Mouse (Mus musculus) MEL (cell line): ENCODE measurements around the gene Col25a1. TPM values are rescaled to one million over a fixed set of nuclear protein-coding genes. Genes with fewer than 3 reads are reported as not detected.

Experiments
- DNase-seq: peaks from one replicate; pipeline ENCODE4 v3.0.0; 2011; ENCODE audit warnings: low read depth, low spot score
- H3K27ac ChIP-seq: 2 replicates; pipeline ENCODE4 v1.5.1; 2012; ENCODE audit warnings: low read depth, mild to moderate bottlenecking, control low read depth, low read length, moderate library complexity; ENCODE audit not compliant: control insufficient read depth
- H3K27me3 ChIP-seq, 2 experiments: fragments of 150-350 bp in 1 of 2; sonication (generic) in 1 of 2; 2 replicates each; pipeline ENCODE4 v1.6.1; 2012; ENCODE audit warnings: low read length in 2 of 2, mild to moderate bottlenecking in 2 of 2, improper control_type of control experiment in 1 of 2, moderate library complexity in 1 of 2; ENCODE audit not compliant: insufficient read depth in 2 of 2, control insufficient read depth in 1 of 2
- H3K36me3 ChIP-seq, 2 experiments: 2 replicates each; pipeline ENCODE4 v1.6.1; 2012 to 2014; ENCODE audit warnings: low read length in 2 of 2, improper control_type of control experiment in 1 of 2, inconsistent platforms in 1 of 2, mild to moderate bottlenecking in 1 of 2; ENCODE audit not compliant: insufficient read depth in 2 of 2, control insufficient read depth in 1 of 2
- H3K4me1 ChIP-seq, 2 experiments: fragments of 150-350 bp in 1 of 2; sonication (generic) in 1 of 2; 2 replicates each; pipeline ENCODE4 v1.6.1; 2012; ENCODE audit warnings: low read length in 2 of 2, improper control_type of control experiment in 1 of 2, mild to moderate bottlenecking in 1 of 2; ENCODE audit not compliant: insufficient read depth in 2 of 2, control insufficient read depth in 1 of 2
- H3K4me3 ChIP-seq, 2 experiments: fragments of 150-350 bp in 1 of 2; sonication (generic) in 1 of 2; 2 replicates each; pipeline ENCODE4 v1.5.1; 2012; ENCODE audit warnings: low read depth in 2 of 2, low read length in 2 of 2, mild to moderate bottlenecking in 2 of 2, moderate library complexity in 2 of 2, control low read depth in 1 of 2, improper control_type of control experiment in 1 of 2; ENCODE audit not compliant: control insufficient read depth in 1 of 2, insufficient read depth in 1 of 2
- H3K79me2 ChIP-seq: 2 replicates; pipeline ENCODE4 v1.6.1; 2012; ENCODE audit warnings: mild to moderate bottlenecking, low read length, moderate library complexity; ENCODE audit not compliant: control insufficient read depth, poor library complexity, insufficient read depth
- H3K9ac ChIP-seq: 2 replicates; pipeline ENCODE4 v1.6.1; 2012; ENCODE audit warnings: low read depth, mild to moderate bottlenecking, control low read depth, low read length, moderate library complexity; ENCODE audit not compliant: control insufficient read depth, poor library complexity, severe bottlenecking
- H3K9me3 ChIP-seq: fragments of 150-350 bp; sonication (generic); replicated peaks from 2 replicates; pipeline ENCODE4 v1.6.1; 2012; ENCODE audit warnings: mild to moderate bottlenecking, low read length, improper control_type of control experiment, moderate library complexity; ENCODE audit not compliant: insufficient read depth
- CTCF ChIP-seq, 3 experiments: IDR thresholded peaks in 2 of 3; conservative IDR thresholded peaks in 1 of 3; 2 replicates each; pipeline ENCODE4 v1.5.1; 2011 to 2012; ENCODE audit warnings: low read length in 3 of 3, low read depth in 2 of 3, mild to moderate bottlenecking in 2 of 3, improper control_type of control experiment in 1 of 3, inconsistent platforms in 1 of 3, mixed read lengths in 1 of 3, moderate library complexity in 1 of 3; ENCODE audit not compliant: control insufficient read depth in 1 of 3, insufficient read depth in 1 of 3, poor library complexity in 1 of 3, severe bottlenecking in 1 of 3
- E2F4 ChIP-seq: IDR thresholded peaks from 2 replicates; pipeline ENCODE4 v1.6.1; 2011; ENCODE audit warnings: low read depth, low read length, improper control_type of control experiment, borderline replicate concordance
- ELF1 ChIP-seq: IDR thresholded peaks from 2 replicates; pipeline ENCODE4 v1.6.1; 2014; ENCODE audit warnings: low read depth, mild to moderate bottlenecking, inconsistent platforms, low read length, improper control_type of control experiment, moderate library complexity
- GABPA ChIP-seq: IDR thresholded peaks from 2 replicates; pipeline ENCODE4 v1.6.1; 2012; ENCODE audit warnings: low read depth, mild to moderate bottlenecking, inconsistent platforms, low read length, improper control_type of control experiment, moderate library complexity
- GATA1 ChIP-seq: IDR thresholded peaks from 2 replicates; pipeline ENCODE4 v1.6.1; 2011; ENCODE audit warnings: low read depth, low read length, improper control_type of control experiment
- MAFK ChIP-seq: IDR thresholded peaks from 2 replicates; pipeline ENCODE4 v1.6.1; 2011; ENCODE audit warnings: low read depth, mild to moderate bottlenecking, low read length, improper control_type of control experiment, borderline replicate concordance
- MAX ChIP-seq: IDR thresholded peaks from 2 replicates; pipeline ENCODE4 v1.6.1; 2011; ENCODE audit warnings: low read length, improper control_type of control experiment
- MEF2A ChIP-seq: IDR thresholded peaks from 2 replicates; pipeline ENCODE4 v1.6.1; 2014; ENCODE audit warnings: low read depth, mild to moderate bottlenecking, inconsistent platforms, low read length, improper control_type of control experiment; ENCODE audit not compliant: poor library complexity, insufficient replicate concordance, severe bottlenecking; ENCODE audit errors: extremely low read depth
- MYB ChIP-seq: IDR thresholded peaks from 2 replicates; pipeline ENCODE4 v1.6.1; 2011; ENCODE audit warnings: mild to moderate bottlenecking, low read depth, low read length, improper control_type of control experiment
- NELFE ChIP-seq: IDR thresholded peaks from 2 replicates; pipeline ENCODE4 v1.6.1; 2011; ENCODE audit warnings: low read depth, low read length, improper control_type of control experiment
- NRF1 ChIP-seq: IDR thresholded peaks from 2 replicates; pipeline ENCODE4 v1.6.1; 2014; ENCODE audit warnings: low read depth, mild to moderate bottlenecking, inconsistent platforms, low read length, improper control_type of control experiment, moderate library complexity; ENCODE audit not compliant: poor library complexity, insufficient read depth, severe bottlenecking
- POLR2A ChIP-seq, 2 experiments: IDR thresholded peaks; 2 replicates each; pipeline ENCODE4 v1.6.1; 2011 to 2012; ENCODE audit warnings: low read length in 2 of 2, mild to moderate bottlenecking in 2 of 2, control low read depth in 1 of 2, improper control_type of control experiment in 1 of 2, low read depth in 1 of 2, moderate library complexity in 1 of 2; ENCODE audit not compliant: control insufficient read depth in 1 of 2, insufficient read depth in 1 of 2, poor library complexity in 1 of 2
- RCOR1 ChIP-seq: IDR thresholded peaks from 2 replicates; pipeline ENCODE4 v1.6.1; 2012; ENCODE audit warnings: low read depth, mild to moderate bottlenecking, inconsistent platforms, low read length, improper control_type of control experiment
- SIN3A ChIP-seq: IDR thresholded peaks from 2 replicates; pipeline ENCODE4 v1.6.1; 2012; ENCODE audit warnings: low read length, improper control_type of control experiment, inconsistent platforms
- SMC3 ChIP-seq: IDR thresholded peaks from 2 replicates; pipeline ENCODE4 v1.6.1; 2011; ENCODE audit warnings: low read depth, low read length, improper control_type of control experiment
- TCF12 ChIP-seq: IDR thresholded peaks from 2 replicates; pipeline ENCODE4 v1.6.1; 2014; ENCODE audit warnings: low read depth, mild to moderate bottlenecking, inconsistent platforms, low read length, improper control_type of control experiment, moderate library complexity
- USF2 ChIP-seq, 2 experiments: IDR thresholded peaks; 2 replicates each; pipeline ENCODE4 v1.6.1; 2011 to 2012; ENCODE audit warnings: improper control_type of control experiment in 2 of 2, low read length in 2 of 2, borderline replicate concordance in 1 of 2, inconsistent platforms in 1 of 2, low read depth in 1 of 2, mild to moderate bottlenecking in 1 of 2; ENCODE audit not compliant: insufficient read depth in 1 of 2
- ZC3H11A ChIP-seq: IDR thresholded peaks from 2 replicates; pipeline ENCODE4 v1.6.1; 2012; ENCODE audit warnings: low read depth, mild to moderate bottlenecking, inconsistent platforms, low read length, improper control_type of control experiment
- ZMIZ1 ChIP-seq: IDR thresholded peaks from 2 replicates; pipeline ENCODE4 v1.6.1; 2012; ENCODE audit warnings: low read depth, mild to moderate bottlenecking, inconsistent platforms, low read length, improper control_type of control experiment, moderate library complexity
- ZNF384 ChIP-seq: IDR thresholded peaks from 2 replicates; pipeline ENCODE4 v1.6.1; 2012; ENCODE audit warnings: low read depth, mild to moderate bottlenecking, inconsistent platforms, low read length, improper control_type of control experiment
- polyA plus RNA-seq, 2 experiments: library from polyadenylated mRNA; stranded (reverse) in 1 of 2; unstranded in 1 of 2; fragments of >175 nt in 1 of 2; fragments of >200 nt in 1 of 2; gene quantifications; 2 replicates each; pipeline versions ENCODE4 v1.2.1 to v1.2.4; 2012; ENCODE audit warnings: low replicate concordance in 2 of 2, low read depth in 1 of 2; ENCODE audit not compliant: insufficient read length in 2 of 2, insufficient read depth in 1 of 2, missing spikeins in 1 of 2
- total RNA-seq: library from RNA; depleted of rRNA; stranded (reverse); fragments of 300-350 nt; gene quantifications from 2 replicates; pipeline ENCODE4 v1.2.3, GENCODE M21; 2012

Gene Col25a1
- total and polyA plus RNA-seq, 3 experiments, result not detected

- no peak overlapping the region for H3K27ac ChIP-seq
- no peaks in the 10 kb centered on the region for H3K27me3 ChIP-seq
- H3K9me3 ChIP-seq, result no peaks in the 10 kb centered on the region
- H3K79me2 ChIP-seq, result no peaks in the 10 kb centered on the region
- H3K36me3 ChIP-seq, result no peaks in the 10 kb centered on the region
- no peak overlapping the region for H3K4me3 ChIP-seq
- TF ChIP-seq GATA1 (no peak), MYB (no peak), MEF2A (no peak), USF2 (IDR thresholded peaks at IDR 0.05; ENCODE audit: borderline replicate concordance in 1 of 2, insufficient read depth in 1 of 2, low read depth in 1 of 2, low read length in 2 of 2) (no peak)
- no peak overlapping the region for H3K9ac ChIP-seq
- DNase-seq, result no peak
- H3K4me1 ChIP-seq, result no peaks in the 10 kb centered on the region
These were observed 448.2 kb downstream of the Col25a1 start for GRCm38 (mm10) chr3:130579501-130579900.

DNA sequence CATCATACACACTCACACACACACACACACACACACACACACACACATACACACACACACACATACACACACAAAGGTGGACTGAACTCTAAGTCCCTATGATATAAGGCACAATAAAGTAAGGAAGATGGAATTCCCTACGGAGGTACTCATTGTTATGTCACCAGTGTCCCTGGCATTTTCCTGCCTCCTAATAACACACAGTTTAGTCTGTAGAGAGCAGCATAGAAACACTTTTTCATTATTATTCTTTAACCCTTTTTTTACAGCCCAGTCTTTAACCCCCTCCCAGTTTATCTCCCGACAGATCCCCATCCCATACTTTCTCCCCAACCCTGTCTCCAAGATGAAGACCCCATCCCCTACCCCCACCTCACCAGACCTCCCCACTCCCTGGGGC lies 450.3 kb downstream of the Col25a1 start:
- H3K27ac ChIP-seq, result no peak overlapping the region
- no peaks in the 10 kb centered on the region for H3K27me3 ChIP-seq
- no peaks in the 10 kb centered on the region for H3K79me2 ChIP-seq
- TF ChIP-seq MAFK, result no peak
- TF ChIP-seq MAX, result no peak
- TF ChIP-seq ZMIZ1, result no peak
- TF ChIP-seq NELFE, result no peak
- no peak for TF ChIP-seq NRF1
- TF ChIP-seq ELF1, result no peak
- TF ChIP-seq SMC3, result no peak
- no peak for TF ChIP-seq ZC3H11A
- TF ChIP-seq E2F4, result no peak
- TF ChIP-seq SIN3A, result no peak
- TF ChIP-seq GABPA, result no peak
- TF ChIP-seq ZNF384, result no peak
- no peak for TF ChIP-seq TCF12
- no peak for TF ChIP-seq RCOR1
- no peak for TF ChIP-seq CTCF (IDR thresholded peaks at IDR 0.05 in 2 of 3, conservative IDR thresholded peaks at IDR 0.05 in 1 of 3; ENCODE audit: control insufficient read depth in 1 of 3, insufficient read depth in 1 of 3, low read depth in 2 of 3, low read length in 3 of 3, poor library complexity in 1 of 3, severe bottlenecking in 1 of 3)
- no peak for TF ChIP-seq MYB
- no peak for TF ChIP-seq POLR2A (IDR thresholded peaks at IDR 0.05; ENCODE audit: control insufficient read depth in 1 of 2, insufficient read depth in 1 of 2, low read depth in 1 of 2, low read length in 2 of 2, poor library complexity in 1 of 2)
- H3K9me3 ChIP-seq, result no peaks in the 10 kb centered on the region
- no peaks in the 10 kb centered on the region for H3K4me1 ChIP-seq
- no peaks in the 10 kb centered on the region for H3K36me3 ChIP-seq
- H3K4me3 ChIP-seq, result no peak overlapping the region
- no peak overlapping the region for H3K9ac ChIP-seq
- DNase-seq, result no peak
